18 mouse cellular contexts compared by ENCODE assay signal in genomic region chr10:128327610-128328009, GRCm38 (mm10). TPM values are rescaled to one million over a fixed set of nuclear protein-coding genes. Genes with fewer than 3 reads are reported as not detected.
A peak's percentile ranks its signal among the peaks of the same experiment; 100 is the strongest.
DNase-seq lines count a peak whose midpoint lies in the region; ATAC-seq and TF ChIP-seq lines count a peak whose summit lies in the region.
"Had no signal": no experiment of that assay in that cellular context is flagged by ENCODE, and none has a peak within 500 bp of the region (broad histone marks: within the 10 kb centered on the region; RNA-seq: fewer than 3 reads in every experiment).

No protein-coding gene starts in this region.

- H3K4me2 ChIP-seq in heart, postnatal 0 days (ENCODE audit: low read depth, low read length) = no peak overlapping the region
- no peak overlapping the region for H3K4me2 ChIP-seq in midbrain, postnatal 0 days (ENCODE audit: low read depth, low read length, poor library complexity, severe bottlenecking)
- H3K4me2 ChIP-seq: hindbrain, embryonic 12.5 days had no signal

- TF ChIP-seq RAD21 in MEL (IDR thresholded peaks at IDR 0.05; ENCODE audit: low read depth, low read length) = peak; percentile 35

- H3K4me1 ChIP-seq in heart, postnatal 0 days (ENCODE audit: control insufficient read depth, insufficient read depth) = peaks cover 9% of the 10 kb centered on the region
- H3K4me1 ChIP-seq in midbrain, postnatal 0 days (ENCODE audit: insufficient read depth, low read length) = peaks cover 9% of the 10 kb centered on the region; the same call in 1 of the 2 replicates
- H3K4me1 ChIP-seq in midbrain, embryonic 10.5 days = peaks cover 16% of the 10 kb centered on the region
- peaks cover 2 to 17% of the 10 kb centered on the region in 2 experiments; a peak in 3 of 4 replicates for H3K4me1 ChIP-seq in MEL (ENCODE audit: control insufficient read depth in 1 of 2, insufficient read depth in 2 of 2, low read length in 2 of 2)

- H3K27me3 ChIP-seq in heart, postnatal 0 days (ENCODE audit: control insufficient read depth, insufficient read depth, low read length) = no peaks in the 10 kb centered on the region
- no peaks in the 10 kb centered on the region for H3K27me3 ChIP-seq in midbrain, postnatal 0 days (ENCODE audit: insufficient read depth, low read length)
- H3K27me3 ChIP-seq in midbrain, embryonic 10.5 days (ENCODE audit: low read depth, poor library complexity, severe bottlenecking) = no peaks in the 10 kb centered on the region
- H3K27me3 ChIP-seq in MEL (ENCODE audit: control insufficient read depth in 1 of 2, insufficient read depth in 2 of 2, low read length in 2 of 2) = no peaks in the 10 kb centered on the region
- H3K27me3 ChIP-seq: hindbrain, embryonic 12.5 days; megakaryocyte, embryonic 14.5 days had no signal

- no peak overlapping the region for H3K27ac ChIP-seq in heart, postnatal 0 days (ENCODE audit: low read depth)
- H3K27ac ChIP-seq in midbrain, postnatal 0 days (ENCODE audit: low read depth, low read length) = no peak overlapping the region
- H3K27ac ChIP-seq in midbrain, embryonic 10.5 days (replicated peaks) = no peak overlapping the region
- H3K27ac ChIP-seq in MEL (ENCODE audit: control insufficient read depth, low read depth, low read length) = no peak overlapping the region
- H3K27ac ChIP-seq: hindbrain, embryonic 12.5 days had no signal

- WGBS in heart, postnatal 0 days = 90% methylated on average over 10 of the region's 10 CpGs
- WGBS in midbrain, postnatal 0 days = 88% methylated on average over 10 of the region's 10 CpGs
- 92% methylated on average over 10 of the region's 10 CpGs for WGBS in midbrain, embryonic 10.5 days

- no peak for TF ChIP-seq EP300 in heart, postnatal 0 days (IDR thresholded peaks at IDR 0.05; ENCODE audit: low read depth)
- no peak for TF ChIP-seq EP300 in MEL (IDR thresholded peaks at IDR 0.05; ENCODE audit: low read depth in 1 of 2, low read length in 2 of 2)

- no peaks in the 10 kb centered on the region for H3K9me3 ChIP-seq in heart, postnatal 0 days (replicated peaks; ENCODE audit: control insufficient read depth, low read length)
- no peaks in the 10 kb centered on the region for H3K9me3 ChIP-seq in midbrain, postnatal 0 days (ENCODE audit: low read length)
- no peaks in the 10 kb centered on the region for H3K9me3 ChIP-seq in midbrain, embryonic 10.5 days (replicated peaks)
- H3K9me3 ChIP-seq in MEL (replicated peaks; ENCODE audit: insufficient read depth, low read length) = no peaks in the 10 kb centered on the region
- H3K9me3 ChIP-seq: hindbrain, embryonic 12.5 days; megakaryocyte, embryonic 14.5 days had no signal

- no peak for TF ChIP-seq POLR2A in MEL (IDR thresholded peaks at IDR 0.05; ENCODE audit: control insufficient read depth in 1 of 2, insufficient read depth in 1 of 2, low read depth in 1 of 2, low read length in 2 of 2, poor library complexity in 1 of 2)

- DNase-seq in heart, postnatal 0 days (ENCODE audit: low spot score) = no peak
- no peak for DNase-seq in heart, adult 8-10 months (ENCODE audit: low spot score)
- DNase-seq in midbrain, postnatal 0 days (ENCODE audit: low spot score) = no peak
- DNase-seq in midbrain, embryonic 10.5 days (ENCODE audit: low spot score) = no peak
- peak; percentile 62 for DNase-seq in MEL (ENCODE audit: low read depth, low spot score)
- DNase-seq in naive thymus-derived CD4-positive, alpha-beta T cell, adult 2 months (ENCODE audit: low read depth) = peak; percentile 35
- DNase-seq in gastrocnemius, adult 18-20 months (ENCODE audit: low spot score) = no peak
- DNase-seq in kidney, postnatal 4 days = no peak
- DNase-seq: adrenal gland, postnatal 10 days; cerebellum, postnatal 14 days; kidney, adult 18-20 months; liver; thymus, adult 2 months had no signal

- ATAC-seq in heart, postnatal 0 days (ENCODE audit: insufficient read depth, low read depth) = no peak
- ATAC-seq in midbrain, postnatal 0 days (ENCODE audit: low FRiP score) = no peak

- no peak overlapping the region for H3K9ac ChIP-seq in heart, postnatal 0 days (replicated peaks; ENCODE audit: low read depth, low read length)
- no peak overlapping the region for H3K9ac ChIP-seq in midbrain, postnatal 0 days (replicated peaks; ENCODE audit: low read length, poor library complexity, severe bottlenecking)
- H3K9ac ChIP-seq in MEL (ENCODE audit: control insufficient read depth, low read depth, low read length, poor library complexity, severe bottlenecking) = no peak overlapping the region
- H3K9ac ChIP-seq: hindbrain, embryonic 12.5 days had no signal

- no peak overlapping the region for H3K4me3 ChIP-seq in heart, postnatal 0 days (ENCODE audit: low read depth, low read length)
- no peak overlapping the region for H3K4me3 ChIP-seq in midbrain, postnatal 0 days (ENCODE audit: low read depth, low read length)
- no peak overlapping the region for H3K4me3 ChIP-seq in midbrain, embryonic 10.5 days
- H3K4me3 ChIP-seq in MEL (ENCODE audit: control insufficient read depth in 1 of 2, insufficient read depth in 1 of 2, low read depth in 2 of 2, low read length in 2 of 2) = no peak overlapping the region
- H3K4me3 ChIP-seq: hindbrain, embryonic 12.5 days; megakaryocyte, embryonic 14.5 days had no signal

- H3K79me2 ChIP-seq in MEL (ENCODE audit: control insufficient read depth, insufficient read depth, low read length, poor library complexity) = peaks cover 11% of the 10 kb centered on the region

- peak; percentile 18; the same call in 1 of the 2 replicates for TF ChIP-seq CTCF in heart, postnatal 0 days (IDR thresholded peaks at IDR 0.05; ENCODE audit: low read depth)
- TF ChIP-seq CTCF in midbrain, postnatal 0 days (IDR thresholded peaks at IDR 0.05) = peak; percentile 36; the same call in 1 of the 2 replicates
- peak; percentile 21 to 65 (median 63); a peak in 5 of 6 replicates for TF ChIP-seq CTCF in MEL (IDR thresholded peaks at IDR 0.05 in 2 of 3, conservative IDR thresholded peaks at IDR 0.05 in 1 of 3; ENCODE audit: control insufficient read depth in 1 of 3, insufficient read depth in 1 of 3, low read depth in 2 of 3, low read length in 3 of 3, poor library complexity in 1 of 3, severe bottlenecking in 1 of 3)

- H3K36me3 ChIP-seq in heart, postnatal 0 days (replicated peaks; ENCODE audit: control insufficient read depth, insufficient read depth, low read length) = peaks cover 26% of the 10 kb centered on the region
- H3K36me3 ChIP-seq in midbrain, postnatal 0 days (ENCODE audit: insufficient read depth, low read length) = peaks cover 14% of the 10 kb centered on the region; the same call in 1 of the 2 replicates
- peaks cover 59% of the 10 kb centered on the region for H3K36me3 ChIP-seq in midbrain, embryonic 10.5 days
- H3K36me3 ChIP-seq in MEL (ENCODE audit: control insufficient read depth in 1 of 2, insufficient read depth in 2 of 2, low read length in 2 of 2) = peaks cover 0 to 16% of the 10 kb centered on the region in 2 experiments; a peak in 2 of 4 replicates

RNA-seq across cellular contexts. Expression of gene Cnpy2, which starts 5.4 kb away (rescaled TPM):
- total RNA-seq in heart, postnatal 0 days (2014; rRNA removed; ENCODE audit: low replicate concordance) = 24.7 and 49.9 TPM in 2 replicates
- polyA plus RNA-seq in heart, postnatal 0 days (2015; fragmentation: Nextera tagmentation; extraction: Ambion mirVana) = 170 and 190 TPM in 2 replicates
- 10 to 100 TPM; 54.6 to 73.4 (median 61.2) TPM for total RNA-seq in heart, adult 8-10 months (2022)
- 40.3 and 49.4 TPM in 2 replicates for total RNA-seq in midbrain, postnatal 0 days (2014; rRNA removed)
- polyA plus RNA-seq in midbrain, postnatal 0 days (2015; fragmentation: Nextera tagmentation; extraction: Ambion mirVana) = 164 and 176 TPM in 2 replicates
- 245 and 259 TPM in 2 replicates for polyA plus RNA-seq in midbrain, embryonic 10.5 days (2016; fragmentation: Nextera tagmentation; extraction: Ambion mirVana)
- total RNA-seq in MEL (2012; rRNA removed) = 92.4 and 98.1 TPM in 2 replicates
- polyA plus RNA-seq in MEL (2012; ENCODE audit: insufficient read depth in 1 of 2, insufficient read length in 2 of 2, low read depth in 1 of 2, low replicate concordance in 2 of 2, missing spikeins in 1 of 2) = 100 to 1,000 TPM in 1 of 2 experiments, not detected in 1; 107 TPM
- 10 to 100 TPM; 46.4 to 48.3 TPM for total RNA-seq in gastrocnemius, adult 18-20 months (2021)

RNA-seq across cellular contexts. Expression of gene Cs, which starts 9.9 kb away (rescaled TPM):
- total RNA-seq in heart, postnatal 0 days (2014; rRNA removed; ENCODE audit: low replicate concordance) = 796 and 830 TPM in 2 replicates
- 590 and 625 TPM in 2 replicates for polyA plus RNA-seq in heart, postnatal 0 days (2015; fragmentation: Nextera tagmentation; extraction: Ambion mirVana)
- total RNA-seq in heart, adult 8-10 months (2022) = 1,000 to 10,000 TPM in 3 of 4 experiments, 100 to 1,000 TPM in 1; 991 to 1,066 (median 1,045) TPM
- 279 and 309 TPM in 2 replicates for total RNA-seq in midbrain, postnatal 0 days (2014; rRNA removed)
- polyA plus RNA-seq in midbrain, postnatal 0 days (2015; fragmentation: Nextera tagmentation; extraction: Ambion mirVana) = 255 and 271 TPM in 2 replicates
- polyA plus RNA-seq in midbrain, embryonic 10.5 days (2016; fragmentation: Nextera tagmentation; extraction: Ambion mirVana) = 237 and 248 TPM in 2 replicates
- 161 and 187 TPM in 2 replicates for total RNA-seq in MEL (2012; rRNA removed)
- 100 to 1,000 TPM; 133 to 256 TPM for polyA plus RNA-seq in MEL (2012; ENCODE audit: insufficient read depth in 1 of 2, insufficient read length in 2 of 2, low read depth in 1 of 2, low replicate concordance in 2 of 2, missing spikeins in 1 of 2)
- total RNA-seq in gastrocnemius, adult 18-20 months (2021) = 100 to 1,000 TPM; 561 to 590 TPM

RNA-seq across cellular contexts. Expression of gene Pan2, which starts 24.5 kb away (rescaled TPM):
- 19.6 and 24.1 TPM in 2 replicates for total RNA-seq in heart, postnatal 0 days (2014; rRNA removed; ENCODE audit: low replicate concordance)
- polyA plus RNA-seq in heart, postnatal 0 days (2015; fragmentation: Nextera tagmentation; extraction: Ambion mirVana) = 12.5 and 13.4 TPM in 2 replicates
- total RNA-seq in heart, adult 8-10 months (2022) = 1 to 10 TPM; 6.1 to 7.1 (median 6.5) TPM
- total RNA-seq in midbrain, postnatal 0 days (2014; rRNA removed) = 18.3 and 19.0 TPM in 2 replicates
- polyA plus RNA-seq in midbrain, postnatal 0 days (2015; fragmentation: Nextera tagmentation; extraction: Ambion mirVana) = 12.5 and 13.4 TPM in 2 replicates
- polyA plus RNA-seq in midbrain, embryonic 10.5 days (2016; fragmentation: Nextera tagmentation; extraction: Ambion mirVana) = 43.3 and 50.2 TPM in 2 replicates
- total RNA-seq in MEL (2012; rRNA removed) = 6.8 and 7.9 TPM in 2 replicates
- polyA plus RNA-seq in MEL (2012; ENCODE audit: insufficient read depth in 1 of 2, insufficient read length in 2 of 2, low read depth in 1 of 2, low replicate concordance in 2 of 2, missing spikeins in 1 of 2) = 10 to 100 TPM in 1 of 2 experiments, not detected in 1; 28.6 TPM
- total RNA-seq in gastrocnemius, adult 18-20 months (2021) = 1 to 10 TPM; 3.3 to 3.7 TPM

RNA-seq across cellular contexts. Expression of gene Il23a, which starts 29.1 kb away (rescaled TPM):
- total RNA-seq in heart, postnatal 0 days (2014; rRNA removed; ENCODE audit: low replicate concordance) = 6.6 and 6.8 TPM in 2 replicates
- polyA plus RNA-seq in heart, postnatal 0 days (2015; fragmentation: Nextera tagmentation; extraction: Ambion mirVana) = 4.7 and 5.2 TPM in 2 replicates
- under 1 TPM in 1 of 4 experiments, not detected in 3; 0.38 TPM for total RNA-seq in heart, adult 8-10 months (2022)
- not detected in 2 replicates for total RNA-seq in midbrain, postnatal 0 days (2014; rRNA removed)
- 0.12 TPM in 1 of 2 replicates, not detected in the other for polyA plus RNA-seq in midbrain, postnatal 0 days (2015; fragmentation: Nextera tagmentation; extraction: Ambion mirVana)
- polyA plus RNA-seq in midbrain, embryonic 10.5 days (2016; fragmentation: Nextera tagmentation; extraction: Ambion mirVana) = not detected in 2 replicates
- total RNA-seq in MEL (2012; rRNA removed) = 0.12 and 0.20 TPM in 2 replicates
- under 1 TPM in 1 of 2 experiments, not detected in 1; 0.29 TPM for polyA plus RNA-seq in MEL (2012; ENCODE audit: insufficient read depth in 1 of 2, insufficient read length in 2 of 2, low read depth in 1 of 2, low replicate concordance in 2 of 2, missing spikeins in 1 of 2)
- total RNA-seq in gastrocnemius, adult 18-20 months (2021) = not detected
- total RNA-seq: gastrocnemius, postnatal 4 days; monocyte, adult 5-6 weeks had no signal
- polyA plus RNA-seq: embryonic facial prominence, embryonic 11.5 days; hindbrain, embryonic 12.5 days had no signal

RNA-seq across cellular contexts. Expression of gene Coq10a, which starts 41.2 kb away (rescaled TPM):
- 35.2 and 36.9 TPM in 2 replicates for total RNA-seq in heart, postnatal 0 days (2014; rRNA removed; ENCODE audit: low replicate concordance)
- 52.9 and 61.2 TPM in 2 replicates for polyA plus RNA-seq in heart, postnatal 0 days (2015; fragmentation: Nextera tagmentation; extraction: Ambion mirVana)
- 100 to 1,000 TPM; 365 to 443 (median 423) TPM for total RNA-seq in heart, adult 8-10 months (2022)
- 42.8 and 53.2 TPM in 2 replicates for total RNA-seq in midbrain, postnatal 0 days (2014; rRNA removed)
- 51.7 and 56.4 TPM in 2 replicates for polyA plus RNA-seq in midbrain, postnatal 0 days (2015; fragmentation: Nextera tagmentation; extraction: Ambion mirVana)
- 13.2 and 18.8 TPM in 2 replicates for polyA plus RNA-seq in midbrain, embryonic 10.5 days (2016; fragmentation: Nextera tagmentation; extraction: Ambion mirVana)
- 6.8 and 7.7 TPM in 2 replicates for total RNA-seq in MEL (2012; rRNA removed)
- polyA plus RNA-seq in MEL (2012; ENCODE audit: insufficient read depth in 1 of 2, insufficient read length in 2 of 2, low read depth in 1 of 2, low replicate concordance in 2 of 2, missing spikeins in 1 of 2) = 10 to 100 TPM in 1 of 2 experiments, not detected in 1; 14.1 TPM
- 100 to 1,000 TPM; 388 to 467 TPM for total RNA-seq in gastrocnemius, adult 18-20 months (2021)

Comparison
In these comparisons a context has a peak if more than half of its experiments do, and no peak if none do; other contexts are left out.
1. DNase-seq: peak in MEL (single experiment) and naive thymus-derived CD4-positive, alpha-beta T cell, adult 2 months (single experiment); none in heart, postnatal 0 days (single experiment), heart, adult 8-10 months (single experiment), midbrain, postnatal 0 days (single experiment), midbrain, embryonic 10.5 days (single experiment), gastrocnemius, adult 18-20 months (single experiment) and kidney, postnatal 4 days (0 of 2).
2. Peak in every context shown above with its lines, with median percentiles within 50 percentile points of each other: CTCF ChIP-seq.